Mouse (Mus musculus) midbrain, postnatal 0 days (tissue): ENCODE data around the gene Atp5f1. TPM values are rescaled to one million over a fixed set of nuclear protein-coding genes. Genes with fewer than 3 reads are reported as not detected.
A peak's percentile ranks its signal among the peaks of the same experiment; 100 is the strongest.

ENCODE experiments used
- ATAC-seq: fragments of 200-750 bp; cut with Nextera tagmentation; 2 replicates; pipeline ENCODE4 v1.8.0; 2017; ENCODE audit warnings: moderate number of reproducible peaks, mild to moderate bottlenecking, moderate TSS enrichment, moderate library complexity; ENCODE audit not compliant: low FRiP score
- DNase-seq: peaks from one replicate; pipeline ENCODE4 v3.0.0-alpha.2; 2015; ENCODE audit warnings: low spot score
- H3K27ac ChIP-seq: fragments of 300-500 bp; sonication (generic); 2 replicates; pipeline ENCODE4 v1.5.1; 2014; ENCODE audit warnings: low read depth, mild to moderate bottlenecking, low read length, mixed read lengths
- H3K27me3 ChIP-seq: fragments of 300-500 bp; sonication (generic); 2 replicates; pipeline ENCODE4 v1.6.1; 2014; ENCODE audit warnings: low read length, control low read depth, mixed read lengths; ENCODE audit not compliant: insufficient read depth
- H3K36me3 ChIP-seq: fragments of 300-500 bp; sonication (generic); 2 replicates; pipeline ENCODE4 v1.6.1; 2014; ENCODE audit warnings: low read length, control low read depth, mixed read lengths; ENCODE audit not compliant: insufficient read depth
- H3K4me1 ChIP-seq: fragments of 300-500 bp; sonication (generic); 2 replicates; pipeline ENCODE4 v1.6.1; 2014; ENCODE audit warnings: mild to moderate bottlenecking, control low read depth, antibody characterized with exemption, low read length, mixed read lengths; ENCODE audit not compliant: insufficient read depth
- H3K4me2 ChIP-seq: fragments of 300-500 bp; sonication (generic); 2 replicates; pipeline ENCODE4 v1.6.1; 2014; ENCODE audit warnings: low read depth, mild to moderate bottlenecking, low read length, mixed read lengths; ENCODE audit not compliant: poor library complexity, severe bottlenecking
- H3K4me3 ChIP-seq: fragments of 300-500 bp; sonication (generic); 2 replicates; pipeline ENCODE4 v1.5.1; 2014; ENCODE audit warnings: low read depth, mild to moderate bottlenecking, low read length, moderate library complexity
- H3K9ac ChIP-seq: fragments of 300-500 bp; sonication (generic); replicated peaks from 2 replicates; pipeline ENCODE4 v1.6.1; 2014; ENCODE audit warnings: mild to moderate bottlenecking, low read length, moderate library complexity, mixed read lengths; ENCODE audit not compliant: poor library complexity, severe bottlenecking
- H3K9me3 ChIP-seq: fragments of 300-500 bp; sonication (generic); 2 replicates; pipeline ENCODE4 v1.6.1; 2016; ENCODE audit warnings: low read length, control low read depth
- CTCF ChIP-seq: IDR thresholded peaks from 2 replicates; pipeline ENCODE4 v1.5.1; 2016; ENCODE audit warnings: antibody characterized with exemption, mild to moderate bottlenecking
- WGBS: fragments of 180-500 bp; shearing (Covaris S2); extraction: QIAGEN DNeasy Blood & Tissue Kit; methylation state at CpG from one replicate; pipeline ENCODE4 v1.1.7; 2014; 5-methylcytosine and 5-hydroxymethylcytosine counted together
- polyA plus RNA-seq: library from polyadenylated mRNA; unstranded; fragments of >200 nt; fragmentation: Nextera tagmentation; extraction: Ambion mirVana; gene quantifications from 2 replicates; pipeline ENCODE4 v1.2.1, GENCODE M21; 2015
- total RNA-seq: library from RNA; depleted of rRNA; stranded (reverse); fragments of >200 nt; gene quantifications from 2 replicates; pipeline ENCODE4 v1.2.3, GENCODE M21; 2014

The Atp5f1 gene
- total and polyA plus RNA-seq, 2 experiments from 2014 or later, result 239 to 539 TPM

DNA sequence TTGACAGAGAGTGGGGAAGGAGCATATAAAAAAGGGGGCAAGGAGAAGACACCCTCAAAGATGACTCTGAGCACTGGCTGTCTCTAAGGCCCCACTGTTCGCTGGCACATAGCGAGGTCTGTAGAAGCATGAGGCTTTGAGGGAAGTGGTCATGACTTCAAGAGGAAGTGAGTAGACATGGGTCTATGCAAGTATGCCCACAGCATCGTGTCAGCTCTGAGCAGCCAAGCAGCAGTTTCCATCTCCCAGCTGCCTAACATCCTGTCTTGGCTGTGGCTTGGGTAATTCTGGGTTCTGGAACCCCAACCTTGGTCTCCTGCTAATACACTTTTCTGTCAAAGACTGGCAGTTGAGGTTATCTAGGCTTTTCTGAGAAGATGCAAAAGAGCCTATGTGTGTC is 59.2 kb downstream of the Atp5f1 start:
- no peak for ATAC-seq
- no peak for TF ChIP-seq CTCF
- 84% methylated on average over 3 of the region's 3 CpGs for WGBS

DNA sequence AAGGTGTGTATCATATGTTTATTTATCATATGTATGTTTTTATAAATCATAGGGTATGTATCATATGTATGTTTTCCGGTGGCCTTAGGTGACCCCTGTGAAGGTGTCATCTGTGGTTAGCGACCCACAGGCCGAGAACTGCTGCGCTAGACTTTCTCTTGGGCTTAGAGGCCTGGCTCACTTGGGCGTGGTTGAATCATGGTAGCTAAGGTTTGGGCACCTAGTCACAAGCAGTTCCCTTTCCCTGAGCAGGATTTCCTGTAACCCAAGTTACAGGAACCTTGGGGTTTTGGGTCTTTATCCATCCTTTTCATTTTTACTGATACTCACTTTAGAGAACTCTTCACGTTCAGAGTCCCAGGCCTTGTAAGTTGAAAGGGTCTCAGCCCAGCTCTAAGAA is 59.6 kb downstream of the Atp5f1 start:
- Histone ChIP-seq H3K4me1 (no peaks in the 10 kb centered on the region), H3K36me3 (no peaks in the 10 kb centered on the region), H3K4me3 (no peak overlapping the region), H3K27ac (no peak overlapping the region), H3K4me2 (no peak overlapping the region), H3K9ac (no peak overlapping the region), H3K9me3 (no peaks in the 10 kb centered on the region), H3K27me3 (no peaks in the 10 kb centered on the region)
- ATAC-seq (no peak), DNase-seq (no peak)
- no peak for TF ChIP-seq CTCF
- 83% methylated on average over 6 of the region's 6 CpGs for WGBS

More for the DNA sequence above, 59.2 kb downstream of the Atp5f1 start:
- H3K9ac ChIP-seq, result no peak overlapping the region
- no peak overlapping the region for H3K4me2 ChIP-seq
- no peaks in the 10 kb centered on the region for H3K4me1 ChIP-seq
- no peaks in the 10 kb centered on the region for H3K36me3 ChIP-seq
- no peak overlapping the region for H3K4me3 ChIP-seq
- DNase-seq, result no peak
- H3K9me3 ChIP-seq, result no peaks in the 10 kb centered on the region
- H3K27ac ChIP-seq, result no peak overlapping the region
- no peaks in the 10 kb centered on the region for H3K27me3 ChIP-seq

DNA sequence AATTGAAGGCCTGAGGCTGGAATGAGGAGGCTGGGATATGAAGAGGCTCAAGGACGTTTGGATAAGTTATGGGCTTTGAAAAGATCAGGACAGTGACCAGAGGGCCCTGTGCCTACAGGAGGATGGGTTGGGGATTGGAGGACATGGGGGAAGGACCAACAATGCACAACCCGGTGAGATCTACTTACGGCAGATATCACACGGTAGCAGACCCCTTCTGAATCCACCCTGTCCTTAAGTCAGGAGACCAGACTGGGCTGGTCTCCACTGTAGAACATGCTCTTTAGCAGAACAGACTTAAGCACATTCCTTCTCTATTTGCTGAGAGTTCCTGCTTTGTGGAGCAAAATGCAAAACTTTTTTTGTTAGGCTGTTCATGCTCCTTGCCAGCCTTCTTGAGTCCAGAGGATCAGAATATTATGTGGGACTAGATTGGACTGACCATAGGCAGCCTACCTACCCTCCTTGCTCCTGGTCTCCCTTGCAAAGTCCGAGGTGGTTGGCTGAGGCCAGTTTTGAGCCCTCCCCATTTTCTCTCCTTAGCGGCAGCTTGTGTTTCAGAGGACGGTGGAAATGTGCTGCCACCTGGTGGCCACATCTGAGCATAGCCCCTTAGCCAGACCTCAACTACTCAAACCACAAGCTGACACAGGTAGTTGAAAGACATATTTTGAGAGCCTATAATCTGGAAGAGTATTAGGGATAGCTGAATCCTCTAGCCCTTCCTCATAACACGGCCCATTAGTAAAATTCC is 60.3 kb downstream of the Atp5f1 start:
- Histone ChIP-seq H3K27me3 (no peaks in the 10 kb centered on the region), H3K4me2 (no peak overlapping the region), H3K4me3 (no peak overlapping the region), H3K36me3 (no peaks in the 10 kb centered on the region), H3K9ac (no peak overlapping the region), H3K9me3 (no peaks in the 10 kb centered on the region), H3K27ac (no peak overlapping the region), H3K4me1 (no peaks in the 10 kb centered on the region)
- ATAC-seq, result peak; percentile 69
- peak; percentile 95 for TF ChIP-seq CTCF
- DNase-seq, result peak; percentile 84
- WGBS, result 43% methylated on average over 8 of the region's 8 CpGs

DNA sequence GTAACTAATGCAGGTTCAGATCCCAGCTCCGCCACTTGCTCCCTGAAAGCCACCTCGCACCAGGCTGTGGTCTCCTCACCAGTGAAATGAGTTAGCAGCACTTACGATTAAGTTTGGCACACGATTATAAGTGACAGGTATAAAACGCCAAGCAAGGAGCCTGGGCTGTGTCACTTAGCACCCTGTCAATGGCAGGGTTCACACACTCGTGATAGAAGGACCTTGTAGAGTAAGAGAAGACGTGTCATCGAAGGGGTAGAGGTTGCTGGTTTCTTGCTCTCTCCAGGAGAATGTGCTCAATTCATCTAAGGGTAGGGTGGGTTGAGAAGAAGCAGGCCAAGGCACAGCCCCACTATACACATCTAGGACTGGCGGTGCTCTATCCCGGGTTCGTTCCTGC is 61.0 kb downstream of the Atp5f1 start:
- DNase-seq (no peak), ATAC-seq (no peak)
- H3K27ac ChIP-seq, result no peak overlapping the region
- no peak overlapping the region for H3K4me2 ChIP-seq
- H3K9ac ChIP-seq, result no peak overlapping the region
- H3K36me3 ChIP-seq, result no peaks in the 10 kb centered on the region
- no peak for TF ChIP-seq CTCF
- no peaks in the 10 kb centered on the region for H3K27me3 ChIP-seq
- no peaks in the 10 kb centered on the region for H3K9me3 ChIP-seq
- H3K4me3 ChIP-seq, result no peak overlapping the region
- 93% methylated on average over 11 of the region's 11 CpGs for WGBS
- H3K4me1 ChIP-seq, result no peaks in the 10 kb centered on the region

DNA sequence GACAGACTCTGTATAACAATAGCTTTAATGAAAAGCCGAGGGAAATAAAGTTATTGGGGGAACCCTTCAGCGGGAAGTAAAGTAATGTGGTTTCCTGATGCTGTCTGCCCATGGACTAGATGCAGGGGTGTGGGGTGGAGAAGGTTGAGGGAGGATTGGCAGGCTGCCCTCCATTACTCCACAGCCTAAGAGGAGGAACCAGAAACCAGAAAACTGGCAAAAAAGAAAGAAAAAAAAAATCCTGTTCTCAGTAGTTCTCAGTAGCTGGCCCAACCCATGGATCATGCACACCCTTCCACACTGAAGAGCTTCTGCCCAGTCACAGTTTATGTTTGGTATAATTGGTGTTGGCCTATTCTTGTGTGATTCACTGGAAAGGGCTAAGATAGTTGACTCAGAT is 61.6 kb downstream of the Atp5f1 start:
- no peaks in the 10 kb centered on the region for H3K27me3 ChIP-seq
- H3K36me3 ChIP-seq, result no peaks in the 10 kb centered on the region
- DNase-seq (no peak), ATAC-seq (no peak)
- no peak overlapping the region for H3K4me3 ChIP-seq
- WGBS, result 88% methylated on average over 2 of the region's 2 CpGs
- H3K9ac ChIP-seq, result no peak overlapping the region
- TF ChIP-seq CTCF, result no peak
- no peak overlapping the region for H3K27ac ChIP-seq
- H3K4me1 ChIP-seq, result no peaks in the 10 kb centered on the region
- no peaks in the 10 kb centered on the region for H3K9me3 ChIP-seq
- no peak overlapping the region for H3K4me2 ChIP-seq

DNA sequence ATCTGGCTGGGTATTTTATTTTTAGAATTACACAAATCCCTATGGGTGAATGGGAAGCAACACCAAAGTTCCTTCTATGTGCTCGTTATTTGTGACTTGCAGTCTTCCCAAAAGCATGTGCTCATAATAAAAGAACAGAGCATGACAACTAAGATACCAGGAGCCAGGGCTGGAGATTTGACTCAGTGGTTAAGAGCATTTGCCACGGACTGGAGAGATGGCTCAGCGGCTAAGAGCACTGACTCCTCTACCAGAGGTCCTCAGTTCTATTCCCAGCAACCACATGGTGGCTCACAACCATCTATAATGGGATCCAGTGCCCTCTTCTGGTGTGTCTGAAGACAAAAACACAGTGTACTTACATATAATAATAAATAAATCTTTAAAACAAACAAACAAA is 63.1 kb downstream of the Atp5f1 start:
- WGBS, result 76% methylated on average over 3 of the region's 3 CpGs
- Histone ChIP-seq H3K4me1 (no peaks in the 10 kb centered on the region), H3K4me3 (no peak overlapping the region), H3K27me3 (no peaks in the 10 kb centered on the region), H3K36me3 (no peaks in the 10 kb centered on the region), H3K27ac (no peak overlapping the region), H3K4me2 (no peak overlapping the region), H3K9ac (no peak overlapping the region), H3K9me3 (no peaks in the 10 kb centered on the region)
- no peak for TF ChIP-seq CTCF
- DNase-seq, result no peak
- no peak for ATAC-seq
